Mouse (Mus musculus): ENCODE measurements around the gene Fbxo3.

DNA sequence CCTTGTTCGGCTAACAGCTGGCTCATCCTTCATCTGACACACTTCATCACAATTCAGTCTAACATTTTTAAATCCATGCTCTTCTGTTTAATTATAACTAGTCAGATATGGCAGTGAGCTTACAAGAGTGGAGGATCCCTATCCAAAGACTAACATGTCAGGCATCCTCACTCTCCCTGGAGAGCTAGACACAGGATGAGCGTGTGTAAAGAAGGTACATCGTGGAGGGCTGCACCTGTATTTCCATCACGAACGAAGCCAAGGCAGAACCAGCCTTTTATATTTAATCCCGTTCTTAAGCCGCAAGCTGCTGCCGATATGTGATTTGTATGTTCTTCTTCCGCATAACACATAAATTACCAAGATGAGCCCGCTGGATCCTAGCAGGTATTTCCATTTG, 44.4 kb upstream of the Fbxo3 start:
- TF ChIP-seq CTCF (IDR thresholded peaks at IDR 0.05; ENCODE audit: borderline replicate concordance, control insufficient read depth, extremely low read depth, insufficient read depth, low read length, poor library complexity) (no peak), POLR2A (IDR thresholded peaks at IDR 0.05; ENCODE audit: control insufficient read depth, extremely low read depth, insufficient read depth, low read length, poor library complexity) (no peak)

All from thymus, adult 2 months (tissue).